Mouse (Mus musculus) forebrain, embryonic 16.5 days (tissue): ENCODE measurements around the gene Tomm70a. TPM values are rescaled to one million over a fixed set of nuclear protein-coding genes. Genes with fewer than 3 reads are reported as not detected.
"Not testable (repeated sequence)": the region's sequence is repeated elsewhere in the genome, so short reads cannot be mapped to it uniquely, and the experiment has no call there.

Source experiments
- ATAC-seq: fragments of 200-750 bp; cut with Nextera tagmentation; 2 replicates; pipeline ENCODE4 v1.8.0; 2017; ENCODE audit warnings: mild to moderate bottlenecking, moderate library complexity
- H3K27ac ChIP-seq: fragments of 300-500 bp; sonication (generic); 2 replicates; pipeline ENCODE4 v1.5.1; 2014; ENCODE audit warnings: low read length, control low read depth
- H3K27me3 ChIP-seq: fragments of 300-500 bp; sonication (generic); replicated peaks from 2 replicates; pipeline ENCODE4 v1.6.1; 2014; ENCODE audit warnings: low read length; ENCODE audit not compliant: control insufficient read depth, insufficient read depth
- H3K36me3 ChIP-seq: fragments of 300-500 bp; sonication (generic); 2 replicates; pipeline ENCODE4 v1.6.1; 2014; ENCODE audit not compliant: control insufficient read depth, insufficient read depth
- H3K4me1 ChIP-seq: fragments of 300-500 bp; sonication (generic); replicated peaks from 2 replicates; pipeline ENCODE4 v1.6.1; 2014; ENCODE audit warnings: low read length; ENCODE audit not compliant: control insufficient read depth, insufficient read depth
- H3K4me2 ChIP-seq: fragments of 300-500 bp; sonication (generic); 2 replicates; pipeline ENCODE4 v1.6.1; 2014; ENCODE audit warnings: mild to moderate bottlenecking, low read length, control low read depth
- H3K4me3 ChIP-seq: fragments of 300-500 bp; sonication (generic); replicated peaks from 2 replicates; pipeline ENCODE4 v1.5.1; 2014; ENCODE audit warnings: mild to moderate bottlenecking, low read length, control low read depth
- H3K9ac ChIP-seq: fragments of 300-500 bp; sonication (generic); replicated peaks from 2 replicates; pipeline ENCODE4 v1.6.1; 2014; ENCODE audit warnings: low read depth, low read length, control low read depth
- H3K9me3 ChIP-seq: fragments of 300-500 bp; sonication (generic); 2 replicates; pipeline ENCODE4 v1.6.1; 2016; ENCODE audit warnings: low read length; ENCODE audit not compliant: control insufficient read depth
- WGBS: fragments of 180-500 bp; shearing (Covaris S2); extraction: QIAGEN DNeasy Blood & Tissue Kit; methylation state at CpG from one replicate; pipeline ENCODE4 v1.1.7; 2014; 5-methylcytosine and 5-hydroxymethylcytosine counted together
- polyA plus RNA-seq: library from polyadenylated mRNA; unstranded; fragments of >200 nt; fragmentation: Nextera tagmentation; extraction: Ambion mirVana; gene quantifications from 2 replicates; pipeline ENCODE4 v1.2.1, GENCODE M21; 2015

The Tomm70a gene
- polyA plus RNA-seq, 1 experiment from 2014 or later = 56.8 TPM

GRCm38 (mm10) chr16:57165157-57165556 is 43.7 kb downstream of the Tomm70a start:
- no peak overlapping the region for H3K4me2 ChIP-seq
- no peaks in the 10 kb centered on the region for H3K27me3 ChIP-seq
- no peak overlapping the region for H3K4me3 ChIP-seq
- H3K9me3 ChIP-seq = no peaks in the 10 kb centered on the region
- ATAC-seq = no peak
- no peak overlapping the region for H3K9ac ChIP-seq
- 97% methylated on average over 5 of the region's 5 CpGs for WGBS
- H3K36me3 ChIP-seq = no peaks in the 10 kb centered on the region; the same call in 1 of the 2 replicates
- H3K27ac ChIP-seq = no peak overlapping the region
- peaks cover 6% of the 10 kb centered on the region; the same call in 1 of the 2 replicates for H3K4me1 ChIP-seq

GRCm38 (mm10) chr16:57166086-57166485 is 44.6 kb downstream of the Tomm70a start:
- ATAC-seq = no peak
- Histone ChIP-seq H3K4me3 (no peak overlapping the region), H3K27me3 (no peaks in the 10 kb centered on the region), H3K4me2 (no peak overlapping the region), H3K4me1 (peaks cover 7% of the 10 kb centered on the region), H3K27ac (no peak overlapping the region), H3K9me3 (no peaks in the 10 kb centered on the region), H3K9ac (no peak overlapping the region), H3K36me3 (peaks cover 2% of the 10 kb centered on the region; the same call in 1 of the 2 replicates)
- 84% methylated on average over 6 of the region's 6 CpGs for WGBS

GRCm38 (mm10) chr16:57166611-57167513 is 45.4 kb downstream of the Tomm70a start, which contains the start of gene Nit2:
Gene Nit2 (minus strand): TSS chr16:57167341.
- Histone ChIP-seq H3K9me3 (no peaks in the 10 kb centered on the region), H3K27ac (peak within 1 kb of the TSS; percentile 42; the same call in 1 of the 2 replicates), H3K4me3 (peak within 1 kb of the TSS; percentile 70), H3K4me1 (peaks cover 10% of the 10 kb centered on the region), H3K36me3 (peaks cover 2% of the 10 kb centered on the region; the same call in 1 of the 2 replicates), H3K27me3 (no peaks in the 10 kb centered on the region), H3K4me2 (peak within 1 kb of the TSS; percentile 73), H3K9ac (peak within 1 kb of the TSS; percentile 69)
- peak; percentile 96 for ATAC-seq
- WGBS = 0% methylated on average over 56 of the region's 58 CpGs

- no peak overlapping the region; the same call in 1 of the 2 replicates for H3K27ac ChIP-seq
- peaks cover 2% of the 10 kb centered on the region; the same call in 1 of the 2 replicates for H3K36me3 ChIP-seq
- no peaks in the 10 kb centered on the region for H3K27me3 ChIP-seq
- peak overlapping the region; percentile 69 for H3K9ac ChIP-seq
- 25% methylated on average over 5 of the region's 5 CpGs for WGBS
- H3K4me2 ChIP-seq = peak overlapping the region; percentile 73
- ATAC-seq = no peak
- peaks cover 10% of the 10 kb centered on the region for H3K4me1 ChIP-seq
- no peaks in the 10 kb centered on the region for H3K9me3 ChIP-seq
- H3K4me3 ChIP-seq = peak overlapping the region; percentile 70
Observed at GRCm38 (mm10) chr16:57167514-57167912, 46.0 kb downstream of the Tomm70a start.

- H3K27ac ChIP-seq = no peak overlapping the region
Observed at GRCm38 (mm10) chr16:57168236-57168635, 46.7 kb downstream of the Tomm70a start.

GRCm38 (mm10) chr16:57171161-57171560 is 49.7 kb downstream of the Tomm70a start:
- Histone ChIP-seq H3K4me3 (no peak overlapping the region), H3K4me2 (no peak overlapping the region), H3K9me3 (no peaks in the 10 kb centered on the region), H3K27ac (no peak overlapping the region), H3K9ac (no peak overlapping the region), H3K4me1 (peaks cover 10% of the 10 kb centered on the region), H3K36me3 (peaks cover 5% of the 10 kb centered on the region; the same call in 1 of the 2 replicates), H3K27me3 (no peaks in the 10 kb centered on the region)
- ATAC-seq = no peak
- 71% methylated on average over 8 of the region's 8 CpGs for WGBS

More at GRCm38 (mm10) chr16:57168236-57168635, 46.7 kb downstream of the Tomm70a start:
- 59% methylated on average over 4 of the region's 4 CpGs for WGBS
- no peak overlapping the region for H3K4me3 ChIP-seq
- no peak overlapping the region for H3K9ac ChIP-seq
- H3K27me3 ChIP-seq = no peaks in the 10 kb centered on the region
- H3K9me3 ChIP-seq = no peaks in the 10 kb centered on the region
- peaks cover 5% of the 10 kb centered on the region; the same call in 1 of the 2 replicates for H3K36me3 ChIP-seq
- H3K4me2 ChIP-seq = no peak overlapping the region
- peaks cover 10% of the 10 kb centered on the region for H3K4me1 ChIP-seq
- ATAC-seq = no peak

- Histone ChIP-seq H3K4me3 (no peak overlapping the region), H3K4me1 (peaks cover 8% of the 10 kb centered on the region), H3K27me3 (no peaks in the 10 kb centered on the region), H3K36me3 (peaks cover 5% of the 10 kb centered on the region; the same call in 1 of the 2 replicates), H3K4me2 (no peak overlapping the region), H3K9me3 (no peaks in the 10 kb centered on the region), H3K27ac (no peak overlapping the region), H3K9ac (no peak overlapping the region)
- WGBS = 60% methylated on average over 6 of the region's 6 CpGs
- no peak for ATAC-seq
Observed at GRCm38 (mm10) chr16:57171570-57171969, 50.1 kb downstream of the Tomm70a start.

- not testable (repeated sequence) for H3K9me3 ChIP-seq, H3K27me3 ChIP-seq, H3K9ac ChIP-seq, H3K36me3 ChIP-seq, H3K4me1 ChIP-seq, ATAC-seq, H3K4me3 ChIP-seq, H3K4me2 ChIP-seq, H3K27ac ChIP-seq
Observed at GRCm38 (mm10) chr16:57174480-57174879, 53.0 kb downstream of the Tomm70a start.

- no peaks in the 10 kb centered on the region for H3K27me3 ChIP-seq
- H3K4me1 ChIP-seq = peaks cover 4% of the 10 kb centered on the region; the same call in 1 of the 2 replicates
- no peak overlapping the region for H3K4me3 ChIP-seq
- ATAC-seq = no peak
- H3K4me2 ChIP-seq = no peak overlapping the region
- H3K9me3 ChIP-seq = no peaks in the 10 kb centered on the region
- H3K27ac ChIP-seq = no peak overlapping the region
- 82% methylated on average over 2 of the region's 2 CpGs for WGBS
- H3K36me3 ChIP-seq = peaks cover 5% of the 10 kb centered on the region; the same call in 1 of the 2 replicates
- no peak overlapping the region for H3K9ac ChIP-seq
Observed at GRCm38 (mm10) chr16:57175751-57176150, 54.2 kb downstream of the Tomm70a start.
